ENCODE assay signal across 8 mouse cellular contexts in genomic region chr13:92647695-92648094, GRCm38 (mm10). TPM values are rescaled to one million over a fixed set of nuclear protein-coding genes. Genes with fewer than 3 reads are reported as not detected.
DNase-seq lines count a peak whose midpoint lies in the region; ATAC-seq lines count a peak whose summit lies in the region.
"Had no signal": no experiment of that assay in that cellular context is flagged by ENCODE, and none has a peak within 500 bp of the region (broad histone marks: within the 10 kb centered on the region; RNA-seq: fewer than 3 reads in every experiment).

No protein-coding gene starts in this region.

- no peaks in the 10 kb centered on the region for H3K9me3 ChIP-seq in heart, embryonic 11.5 days (replicated peaks; ENCODE audit: control insufficient read depth, low read length)
- H3K9me3 ChIP-seq in intestine, embryonic 16.5 days (ENCODE audit: control insufficient read depth, low read length): no peaks in the 10 kb centered on the region

- H3K27ac ChIP-seq in heart, embryonic 11.5 days (ENCODE audit: low read depth, low read length): no peak overlapping the region
- no peak overlapping the region for H3K27ac ChIP-seq in intestine, embryonic 16.5 days (ENCODE audit: low read length)

- no peak overlapping the region for H3K4me3 ChIP-seq in heart, embryonic 11.5 days (ENCODE audit: low read depth, low read length)
- H3K4me3 ChIP-seq in intestine, embryonic 16.5 days (ENCODE audit: low read length): no peak overlapping the region

- DNase-seq in heart, postnatal 14 days: peak; percentile 31 to 33
- DNase-seq in brain, embryonic 18.5 days (ENCODE audit: low read depth, low spot score): peak; percentile 14
- DNase-seq in cerebellum, postnatal 25 days: peak; percentile 70 to 79
- peak; percentile 71 for DNase-seq in lung, postnatal 10 days
- DNase-seq in left cerebral cortex, postnatal 10 days (ENCODE audit: extremely low spot score in 1 of 2, low spot score in 2 of 2): no peak
- DNase-seq: right cerebral cortex, postnatal 14 days had no signal

- intact Hi-C loops in heart, postnatal 14 days (cut with DNase I): loop anchor here (5.0 kb wide), 1 partner anchor 40 kb away; no protein-coding TSS in a partner anchor
- intact Hi-C loops in left cerebral cortex, postnatal 10 days (cut with DNase I): no loop called here

- H3K4me1 ChIP-seq in heart, embryonic 11.5 days (ENCODE audit: control insufficient read depth, insufficient read depth, low read length): peaks cover 4% of the 10 kb centered on the region; the same call in 1 of the 2 replicates
- H3K4me1 ChIP-seq in intestine, embryonic 16.5 days (ENCODE audit: control insufficient read depth, insufficient read depth, low read length): peaks cover 8% of the 10 kb centered on the region

- no peak overlapping the region for H3K9ac ChIP-seq in heart, embryonic 11.5 days (ENCODE audit: low read depth, low read length)
- no peak overlapping the region for H3K9ac ChIP-seq in intestine, embryonic 16.5 days (ENCODE audit: low read depth, low read length)

- H3K4me2 ChIP-seq in heart, embryonic 11.5 days: no peak overlapping the region
- no peak overlapping the region for H3K4me2 ChIP-seq in intestine, embryonic 16.5 days (ENCODE audit: low read depth, low read length)

- no peaks in the 10 kb centered on the region for H3K36me3 ChIP-seq in heart, embryonic 11.5 days (ENCODE audit: control insufficient read depth, insufficient read depth, low read length)
- H3K36me3 ChIP-seq in intestine, embryonic 16.5 days (ENCODE audit: control insufficient read depth, insufficient read depth, low read length): no peaks in the 10 kb centered on the region

- no peak for ATAC-seq in heart, embryonic 11.5 days (replicated peaks; ENCODE audit: insufficient number of reproducible peaks, low FRiP score, low TSS enrichment)
- ATAC-seq in intestine, embryonic 16.5 days: no peak

- no peaks in the 10 kb centered on the region for H3K27me3 ChIP-seq in heart, embryonic 11.5 days (ENCODE audit: control insufficient read depth, insufficient read depth, low read length)
- no peaks in the 10 kb centered on the region for H3K27me3 ChIP-seq in intestine, embryonic 16.5 days (replicated peaks; ENCODE audit: control insufficient read depth, insufficient read depth, low read length)

- 59% methylated on average over 2 of the region's 2 CpGs for WGBS in heart, embryonic 11.5 days (ENCODE audit: insufficient replicate concordance)
- WGBS in intestine, embryonic 16.5 days: 30% methylated on average over 2 of the region's 2 CpGs

RNA-seq across cellular contexts. Expression of gene Serinc5, which starts 36.8 kb away (rescaled TPM):
- 10 to 100 TPM; 27.2 to 28.4 TPM for total RNA-seq in heart, postnatal 14 days (2021)
- 9.9 and 13.4 TPM in 2 replicates for polyA plus RNA-seq in heart, embryonic 11.5 days (2014; fragmentation: Nextera tagmentation; extraction: Ambion mirVana)
- 10 to 100 TPM; 48.0 to 55.7 TPM for total RNA-seq in left cerebral cortex, postnatal 10 days (2021)
- polyA plus RNA-seq in intestine, embryonic 16.5 days (2015; fragmentation: Nextera tagmentation; extraction: Ambion mirVana): 18.0 and 18.9 TPM in 2 replicates

Comparison
In these comparisons a context has a peak if more than half of its experiments do, and no peak if none do; other contexts are left out.
1. DNase-seq: peak in heart, postnatal 14 days (2 of 2), brain, embryonic 18.5 days (single experiment), cerebellum, postnatal 25 days (2 of 2) and lung, postnatal 10 days (single experiment); none in left cerebral cortex, postnatal 10 days (0 of 2).